ENCODE assay signal across 20 mouse cellular contexts in the genomic region with DNA sequence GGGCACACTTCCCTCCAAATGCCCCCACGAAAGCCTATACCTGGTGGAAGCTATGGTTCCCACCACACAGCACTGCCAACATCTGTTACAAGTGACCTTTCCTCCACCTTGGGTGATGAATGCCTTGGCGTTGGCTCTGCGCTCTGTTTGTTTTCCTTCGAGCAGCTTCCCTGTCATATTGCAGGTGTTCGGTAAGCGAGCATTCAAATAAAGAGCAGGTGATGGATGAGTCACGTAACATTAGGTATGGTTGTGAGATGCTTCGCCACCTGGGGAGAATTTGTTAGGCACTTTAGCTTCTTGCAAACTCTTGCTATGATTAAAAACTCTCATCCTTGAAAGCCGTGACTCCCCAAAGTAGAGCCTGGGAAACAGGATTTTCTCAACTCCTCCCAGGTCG.
DNase-seq lines count a peak whose midpoint lies in the region; ATAC-seq and TF ChIP-seq lines count a peak whose summit lies in the region.
"Had no signal": no experiment of that assay in that cellular context is flagged by ENCODE, and none has a peak within 500 bp of the region (broad histone marks: within the 10 kb centered on the region; RNA-seq: fewer than 3 reads in every experiment).

No protein-coding gene starts in this region.

- TF ChIP-seq EP300 in stomach, postnatal 0 days (optimal IDR thresholded peaks at IDR 0.05) = no peak

- H3K9me3 ChIP-seq in embryonic facial prominence, embryonic 14.5 days (ENCODE audit: control insufficient read depth, low read length) = peaks cover 5% of the 10 kb centered on the region; the same call in 1 of the 2 replicates
- H3K9me3 ChIP-seq in embryonic facial prominence, embryonic 10.5 days = no peaks in the 10 kb centered on the region
- H3K9me3 ChIP-seq in stomach, postnatal 0 days (ENCODE audit: control insufficient read depth, low read length) = no peaks in the 10 kb centered on the region
- H3K9me3 ChIP-seq: embryonic facial prominence, embryonic 13.5 days; forebrain, embryonic 10.5 days had no signal

- 83% methylated on average over 10 of the region's 10 CpGs for WGBS in embryonic facial prominence, embryonic 14.5 days
- 84% methylated on average over 10 of the region's 10 CpGs for WGBS in embryonic facial prominence, embryonic 10.5 days
- WGBS in stomach, postnatal 0 days = 60% methylated on average over 10 of the region's 10 CpGs

- no peak overlapping the region for H3K9ac ChIP-seq in embryonic facial prominence, embryonic 14.5 days (ENCODE audit: low read depth, low read length)
- H3K9ac ChIP-seq in stomach, postnatal 0 days (ENCODE audit: low read length) = no peak overlapping the region
- H3K9ac ChIP-seq: embryonic facial prominence, embryonic 13.5 days; forebrain, embryonic 12.5 days had no signal

- H3K4me3 ChIP-seq in embryonic facial prominence, embryonic 14.5 days (ENCODE audit: low read depth, low read length) = no peak overlapping the region
- no peak overlapping the region for H3K4me3 ChIP-seq in embryonic facial prominence, embryonic 10.5 days
- H3K4me3 ChIP-seq in stomach, postnatal 0 days (ENCODE audit: low read depth, low read length) = no peak overlapping the region
- H3K4me3 ChIP-seq: embryonic facial prominence, embryonic 13.5 days; forebrain, embryonic 10.5 days; forebrain, embryonic 12.5 days had no signal

- H3K4me2 ChIP-seq in embryonic facial prominence, embryonic 14.5 days (ENCODE audit: low read depth, low read length) = no peak overlapping the region
- H3K4me2 ChIP-seq in stomach, postnatal 0 days (replicated peaks; ENCODE audit: low read depth) = no peak overlapping the region
- H3K4me2 ChIP-seq: embryonic facial prominence, embryonic 13.5 days; forebrain, embryonic 12.5 days had no signal

- H3K4me1 ChIP-seq in embryonic facial prominence, embryonic 14.5 days (ENCODE audit: control insufficient read depth, insufficient read depth, low read length) = peaks cover 3% of the 10 kb centered on the region; the same call in 1 of the 2 replicates
- peaks cover 15% of the 10 kb centered on the region for H3K4me1 ChIP-seq in embryonic facial prominence, embryonic 10.5 days
- no peaks in the 10 kb centered on the region for H3K4me1 ChIP-seq in stomach, postnatal 0 days (replicated peaks; ENCODE audit: control insufficient read depth, insufficient read depth)
- H3K4me1 ChIP-seq: embryonic facial prominence, embryonic 13.5 days had no signal

- no peak overlapping the region for H3K27ac ChIP-seq in embryonic facial prominence, embryonic 14.5 days (replicated peaks; ENCODE audit: low read depth, low read length)
- H3K27ac ChIP-seq in embryonic facial prominence, embryonic 10.5 days (replicated peaks) = no peak overlapping the region
- H3K27ac ChIP-seq in stomach, postnatal 0 days (replicated peaks) = peak overlapping the region; percentile 40; the same call in 1 of the 2 replicates
- H3K27ac ChIP-seq: embryonic facial prominence, embryonic 13.5 days; forebrain, embryonic 10.5 days; forebrain, embryonic 12.5 days had no signal

- no peaks in the 10 kb centered on the region for H3K27me3 ChIP-seq in embryonic facial prominence, embryonic 14.5 days (replicated peaks; ENCODE audit: control insufficient read depth, insufficient read depth, low read length)
- H3K27me3 ChIP-seq in embryonic facial prominence, embryonic 10.5 days (replicated peaks; ENCODE audit: low read depth, poor library complexity, severe bottlenecking) = peaks cover 7% of the 10 kb centered on the region
- no peaks in the 10 kb centered on the region for H3K27me3 ChIP-seq in stomach, postnatal 0 days (ENCODE audit: control insufficient read depth, insufficient read depth, low read length)
- H3K27me3 ChIP-seq: embryonic facial prominence, embryonic 13.5 days had no signal

- DNase-seq in embryonic facial prominence, embryonic 14.5 days (ENCODE audit: low spot score) = peak; percentile 19
- DNase-seq in embryonic facial prominence, embryonic 10.5 days (ENCODE audit: low spot score) = no peak
- peak; percentile 13 for DNase-seq in brain, adult 2 months (ENCODE audit: low read depth, low spot score)
- peak; percentile 47 for DNase-seq in fat pad, adult 2 months (ENCODE audit: extremely low read depth, low read depth, low spot score)
- DNase-seq in stomach, postnatal 0 days (ENCODE audit: low spot score) = no peak
- DNase-seq in heart, adult 9 months (ENCODE audit: low spot score in 2 of 2) = no peak
- DNase-seq in cerebellum, postnatal 10 days = no peak
- DNase-seq: adrenal gland, adult 8-10 months; adrenal gland, postnatal 14 days; adrenal gland, postnatal 36 days; cerebellum, adult 11 months; cerebellum, adult 18-20 months; cerebellum, adult 8-10 months; cerebellum, adult 9-11 months; cerebellum, postnatal 25 days had no signal

- no peak for ATAC-seq in embryonic facial prominence, embryonic 14.5 days (ENCODE audit: low read depth)
- 0 out of 2 replicates have a peak, but pooled peaks have one; percentile 53 for ATAC-seq in stomach, postnatal 0 days (ENCODE audit: low FRiP score, low TSS enrichment)
- ATAC-seq: forebrain, embryonic 14.5 days; forebrain, embryonic 16.5 days had no signal

- no peaks in the 10 kb centered on the region for H3K36me3 ChIP-seq in embryonic facial prominence, embryonic 14.5 days (ENCODE audit: control insufficient read depth, insufficient read depth, low read length)
- H3K36me3 ChIP-seq in embryonic facial prominence, embryonic 10.5 days (replicated peaks) = no peaks in the 10 kb centered on the region
- H3K36me3 ChIP-seq in stomach, postnatal 0 days (ENCODE audit: control insufficient read depth, insufficient read depth, low read length) = no peaks in the 10 kb centered on the region
- H3K36me3 ChIP-seq: embryonic facial prominence, embryonic 13.5 days; forebrain, embryonic 10.5 days; forebrain, embryonic 12.5 days had no signal

- no peak for TF ChIP-seq CTCF in stomach, postnatal 0 days (IDR thresholded peaks at IDR 0.05; ENCODE audit: low read depth)

Comparison
In these comparisons a context has a peak if more than half of its experiments do, and no peak if none do; other contexts are left out.
1. DNase-seq: peak in embryonic facial prominence, embryonic 14.5 days (single experiment), brain, adult 2 months (single experiment) and fat pad, adult 2 months (single experiment); none in embryonic facial prominence, embryonic 10.5 days (single experiment), stomach, postnatal 0 days (single experiment), heart, adult 9 months (0 of 2) and cerebellum, postnatal 10 days (0 of 2).